Mouse (Mus musculus) heart, postnatal 0 days (tissue): Measurements from ENCODE around the gene Cnot10.

ENCODE experiments used
- CTCF ChIP-seq: IDR thresholded peaks from 2 replicates; pipeline ENCODE4 v1.5.1; 2016; ENCODE audit warnings: antibody characterized with exemption, control low read depth, low read depth
- EP300 ChIP-seq: IDR thresholded peaks from 2 replicates; pipeline ENCODE4 v1.6.1; 2016; ENCODE audit warnings: antibody characterized with exemption, low read depth

GRCm38 (mm10) chr9:114553828-114554227 is 86.2 kb downstream of the Cnot10 start:
- TF ChIP-seq EP300 (no peak), CTCF (no peak)
